Mouse (Mus musculus): ENCODE results near the gene Slc12a8. TPM values are rescaled to one million over a fixed set of nuclear protein-coding genes. Genes with fewer than 3 reads are reported as not detected.

Gene Slc12a8
- polyA plus RNA-seq, 1 experiment from 2014 or later, result 4.0 TPM

GRCm38 (mm10) chr16:33708585-33709397 is 191.7 kb downstream of the Slc12a8 start:
- no peaks in the 10 kb centered on the region for H3K27me3 ChIP-seq (ENCODE audit: control insufficient read depth, insufficient read depth, low read length)
- no peak for TF ChIP-seq CTCF (IDR thresholded peaks at IDR 0.05; ENCODE audit: low read depth)
- TF ChIP-seq EP300 (optimal IDR thresholded peaks at IDR 0.05), result no peak
- no peaks in the 10 kb centered on the region for H3K9me3 ChIP-seq (ENCODE audit: control insufficient read depth, low read length)
- ATAC-seq (ENCODE audit: low FRiP score, low TSS enrichment), result no peak
- WGBS, result 92% methylated on average over 12 of the region's 12 CpGs
- no peak overlapping the region for H3K27ac ChIP-seq (replicated peaks)
- H3K4me3 ChIP-seq (ENCODE audit: low read depth, low read length), result no peak overlapping the region
- no peak for DNase-seq (ENCODE audit: low spot score)
- no peak overlapping the region for H3K4me2 ChIP-seq (replicated peaks; ENCODE audit: low read depth)
- no peaks in the 10 kb centered on the region for H3K4me1 ChIP-seq (replicated peaks; ENCODE audit: control insufficient read depth, insufficient read depth)
- H3K36me3 ChIP-seq (ENCODE audit: control insufficient read depth, insufficient read depth, low read length), result peaks cover 3% of the 10 kb centered on the region; the same call in 1 of the 2 replicates
- H3K9ac ChIP-seq (ENCODE audit: low read length), result no peak overlapping the region

Other genes with a start within 250 kb of the Slc12a8 start
- gene Zfp148, start 136.5 kb upstream of the Slc12a8 start, polyA plus RNA-seq (2015; fragmentation: Nextera tagmentation; extraction: Ambion mirVana), result 23.4 and 25.1 TPM in 2 replicates
- gene Heg1, start 167.0 kb downstream of the Slc12a8 start, polyA plus RNA-seq (2015; fragmentation: Nextera tagmentation; extraction: Ambion mirVana), result 8.5 and 9.1 TPM in 2 replicates